Mouse (Mus musculus) erythroblast, adult 5-6 weeks (primary cell): ENCODE measurements around the gene Plscr3. TPM values are rescaled to one million over a fixed set of nuclear protein-coding genes. Genes with fewer than 3 reads are reported as not detected.
A peak's percentile ranks its signal among the peaks of the same experiment; 100 is the strongest.

Experiments
- ATAC-seq: replicated peaks from 2 replicates; pipeline ENCODE4 v1.8.0; 2016; ENCODE audit warnings: moderate number of reproducible peaks, mild to moderate bottlenecking, moderate TSS enrichment, inconsistent platforms; ENCODE audit not compliant: poor library complexity, low FRiP score, severe bottlenecking
- total RNA-seq, 2 experiments: library from RNA; stranded (forward) in 1 of 2; stranded (reverse) in 1 of 2; fragments of 150-400 nt in 1 of 2; fragments of 200-764, 138-1000 nt in 1 of 2; gene quantifications; 2 replicates each; pipeline versions ENCODE4 v1.2.3 to v1.2.4; 2015 to 2017; ENCODE audit warnings: low replicate concordance in 2 of 2

The Plscr3 gene
- total RNA-seq, 2 experiments from 2014 or later = 11.4 to 12.5 TPM

GRCm38 (mm10) chr11:69883527-69884151 lies 37.5 kb downstream of the Plscr3 start:
- ATAC-seq = no peak

DNA sequence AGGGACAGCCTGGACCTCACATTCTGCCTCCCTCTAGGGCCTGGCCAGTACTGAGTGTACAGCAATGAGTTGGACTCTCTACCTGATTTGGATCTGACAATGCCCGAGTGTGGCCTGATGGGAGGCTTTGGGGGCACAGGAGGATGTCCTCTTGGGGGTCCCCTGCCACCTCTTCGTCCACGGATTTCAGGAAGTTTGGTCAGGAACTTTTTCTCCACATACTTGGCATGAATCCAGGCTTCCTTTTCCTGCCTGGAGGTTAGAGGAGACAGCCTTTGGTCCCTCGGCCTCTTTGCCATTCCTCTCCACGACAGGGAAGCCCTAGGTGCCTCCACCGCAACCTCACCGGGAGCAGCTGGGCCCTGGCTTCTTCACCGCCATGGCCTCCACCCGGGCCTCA lies 38.1 kb downstream of the Plscr3 start:
- ATAC-seq = no peak

- no peak for ATAC-seq
Observed at GRCm38 (mm10) chr11:69884663-69885062, 38.5 kb downstream of the Plscr3 start.

GRCm38 (mm10) chr11:69886907-69887635 lies 40.9 kb downstream of the Plscr3 start:
- peak; percentile 73 for ATAC-seq

DNA sequence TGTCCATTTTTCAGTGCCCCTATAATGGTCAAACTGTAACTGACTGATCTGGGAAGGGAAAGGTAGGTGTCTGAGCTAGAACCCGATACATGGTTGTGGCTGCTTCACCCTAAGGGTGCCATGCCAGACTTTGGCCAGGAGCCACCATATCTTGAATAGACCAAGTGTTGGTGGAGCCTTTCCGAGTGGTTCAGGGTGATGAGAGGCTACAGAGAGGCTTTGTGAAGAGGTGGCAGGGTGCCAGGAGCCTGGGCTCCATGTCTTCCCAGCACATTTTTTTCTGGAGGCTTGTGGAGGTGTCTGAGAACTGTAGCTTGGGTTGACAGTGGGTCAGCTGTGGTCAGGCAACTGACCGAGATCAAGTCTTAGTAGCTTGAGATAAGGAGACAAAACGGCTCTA lies 45.3 kb downstream of the Plscr3 start:
- peak; percentile 62 for ATAC-seq

GRCm38 (mm10) chr11:69894671-69895070 lies 48.5 kb downstream of the Plscr3 start:
- ATAC-seq = no peak

DNA sequence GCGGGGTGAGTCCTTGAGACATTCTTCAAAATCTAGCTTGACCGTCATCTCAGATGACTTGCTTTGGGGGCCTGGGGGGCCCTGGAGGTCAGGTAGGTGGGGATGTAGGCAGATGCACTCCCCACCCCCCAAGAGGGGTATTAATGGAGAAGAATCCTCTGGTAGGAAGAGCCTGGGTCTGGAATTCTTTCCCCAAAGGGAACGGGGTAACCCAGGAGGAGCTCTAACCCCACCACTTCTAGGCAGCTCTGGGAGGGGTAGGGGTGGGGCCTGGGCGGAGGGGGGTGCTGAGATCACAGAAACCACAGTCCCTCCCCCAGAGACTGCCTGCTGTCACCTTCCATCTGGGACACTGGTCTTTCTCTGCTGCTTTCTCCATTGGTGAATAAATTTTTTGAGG lies 49.1 kb downstream of the Plscr3 start, which contains the start of gene Acap1:
Acap1 (minus strand) TSS at position 249 of the 400 bp plus-strand sequence.
- ATAC-seq = no peak

DNA sequence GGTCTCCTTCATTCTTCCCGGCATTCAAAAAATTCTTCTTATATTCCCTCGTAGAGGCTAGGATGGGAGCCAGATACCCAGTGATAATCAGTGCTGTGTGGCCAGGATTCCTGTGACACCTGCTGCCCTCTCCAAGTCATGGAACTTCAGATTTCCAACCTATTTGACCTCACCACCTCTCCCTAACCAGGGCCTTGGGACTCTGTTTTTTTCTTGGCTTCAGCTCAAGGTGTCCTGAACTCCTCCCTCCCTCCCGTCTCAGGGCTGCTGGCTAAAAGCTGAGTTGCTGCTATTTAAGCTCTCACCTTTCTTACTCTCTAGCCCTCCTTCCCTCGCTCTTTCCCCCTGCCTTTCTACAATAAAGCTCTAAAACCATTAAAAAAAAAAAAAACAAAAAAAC lies 53.7 kb downstream of the Plscr3 start:
- no peak for ATAC-seq

- peak; percentile 84 for ATAC-seq
Observed at GRCm38 (mm10) chr11:69900471-69901405, 54.6 kb downstream of the Plscr3 start, which contains the start of the genes 2810408A11Rik and Neurl4. Gene 2810408A11Rik, minus strand, starts transcription at chr11:69900987. Gene Neurl4, plus strand, starts transcription at chr11:69901072.

GRCm38 (mm10) chr11:69901406-69901846 lies 55.2 kb downstream of the Plscr3 start:
- ATAC-seq = peak; percentile 66

Other genes starting within 250 kb of the Plscr3 start
Only the 30 nearest of the 43 such genes appear.
- 9.2 and 17.9 TPM in 2 replicates for gene Tnfsf13, start 160.6 kb upstream of the Plscr3 start, total RNA-seq (2015; ENCODE audit: low replicate concordance)
- 0.28 and 7.8 TPM in 2 replicates for gene Tnfsf13, start 160.6 kb upstream of the Plscr3 start, total RNA-seq (2017; ENCODE audit: low replicate concordance)
- 1.3 TPM in 1 of 2 replicates, not detected in the other for gene Tnfsf12, start 150.5 kb upstream of the Plscr3 start, total RNA-seq (2015; ENCODE audit: low replicate concordance)
- 0.17 and 1.1 TPM in 2 replicates for gene Tnfsf12, start 150.5 kb upstream of the Plscr3 start, total RNA-seq (2017; ENCODE audit: low replicate concordance)
- gene Tnfsfm13, start 150.3 kb upstream of the Plscr3 start, total RNA-seq (2015; ENCODE audit: low replicate concordance) = 0.38 and 4.8 TPM in 2 replicates
- gene Tnfsfm13, start 150.3 kb upstream of the Plscr3 start, total RNA-seq (2017; ENCODE audit: low replicate concordance) = 2.8 and 5.2 TPM in 2 replicates
- 56.5 and 58.3 TPM in 2 replicates for gene Polr2a, start 87.7 kb upstream of the Plscr3 start, total RNA-seq (2015; ENCODE audit: low replicate concordance)
- gene Polr2a, start 87.7 kb upstream of the Plscr3 start, total RNA-seq (2017; ENCODE audit: low replicate concordance) = 69.5 and 76.9 TPM in 2 replicates
- gene Slc35g3, start 84.4 kb upstream of the Plscr3 start, total RNA-seq (2015; ENCODE audit: low replicate concordance) = not detected in 2 replicates
- not detected in 2 replicates for gene Slc35g3, start 84.4 kb upstream of the Plscr3 start, total RNA-seq (2017; ENCODE audit: low replicate concordance)
- gene Zbtb4, start 80.5 kb upstream of the Plscr3 start, total RNA-seq (2015; ENCODE audit: low replicate concordance) = 1.7 and 1.9 TPM in 2 replicates
- gene Zbtb4, start 80.5 kb upstream of the Plscr3 start, total RNA-seq (2017; ENCODE audit: low replicate concordance) = 0.94 and 2.4 TPM in 2 replicates
- gene Chrnb1, start 50.4 kb upstream of the Plscr3 start, total RNA-seq (2015; ENCODE audit: low replicate concordance) = 4.0 TPM in 1 of 2 replicates, not detected in the other
- 0.26 TPM in 1 of 2 replicates, not detected in the other for gene Chrnb1, start 50.4 kb upstream of the Plscr3 start, total RNA-seq (2017; ENCODE audit: low replicate concordance)
- gene Fgf11, start 44.5 kb upstream of the Plscr3 start, total RNA-seq (2015; ENCODE audit: low replicate concordance) = not detected in 2 replicates
- gene Fgf11, start 44.5 kb upstream of the Plscr3 start, total RNA-seq (2017; ENCODE audit: low replicate concordance) = not detected in 2 replicates
- not detected in 2 replicates for gene Tmem102, start 40.8 kb upstream of the Plscr3 start, total RNA-seq (2015; ENCODE audit: low replicate concordance)
- not detected in 2 replicates for gene Tmem102, start 40.8 kb upstream of the Plscr3 start, total RNA-seq (2017; ENCODE audit: low replicate concordance)
- gene Gm39566, start 31.1 kb upstream of the Plscr3 start, total RNA-seq (2015; ENCODE audit: low replicate concordance) = 0.42 TPM in 1 of 2 replicates, not detected in the other
- gene Gm39566, start 31.1 kb upstream of the Plscr3 start, total RNA-seq (2017; ENCODE audit: low replicate concordance) = 0.14 TPM in 1 of 2 replicates, not detected in the other
- not detected in 2 replicates for gene Spem2, start 27.9 kb upstream of the Plscr3 start, total RNA-seq (2015; ENCODE audit: low replicate concordance)
- not detected in 2 replicates for gene Spem2, start 27.9 kb upstream of the Plscr3 start, total RNA-seq (2017; ENCODE audit: low replicate concordance)
- not detected in 2 replicates for gene Spem1, start 24.2 kb upstream of the Plscr3 start, total RNA-seq (2015; ENCODE audit: low replicate concordance)
- gene Spem1, start 24.2 kb upstream of the Plscr3 start, total RNA-seq (2017; ENCODE audit: low replicate concordance) = not detected in 2 replicates
- gene Nlgn2, start 8.6 kb upstream of the Plscr3 start, total RNA-seq (2015; ENCODE audit: low replicate concordance) = 0.19 and 0.42 TPM in 2 replicates
- 0.28 and 1.1 TPM in 2 replicates for gene Nlgn2, start 8.6 kb upstream of the Plscr3 start, total RNA-seq (2017; ENCODE audit: low replicate concordance)
- gene Tmem256, start 7.9 kb upstream of the Plscr3 start, total RNA-seq (2015; ENCODE audit: low replicate concordance) = 142 and 218 TPM in 2 replicates
- gene Tmem256, start 7.9 kb upstream of the Plscr3 start, total RNA-seq (2017; ENCODE audit: low replicate concordance) = 57.1 and 181 TPM in 2 replicates
- 15.5 and 19.6 TPM in 2 replicates for gene Tnk1, start 12.4 kb downstream of the Plscr3 start, total RNA-seq (2015; ENCODE audit: low replicate concordance)
- gene Tnk1, start 12.4 kb downstream of the Plscr3 start, total RNA-seq (2017; ENCODE audit: low replicate concordance) = 8.3 and 13.8 TPM in 2 replicates
- gene Tmem95, start 31.6 kb downstream of the Plscr3 start, total RNA-seq (2015; ENCODE audit: low replicate concordance) = not detected in 2 replicates
- not detected in 2 replicates for gene Tmem95, start 31.6 kb downstream of the Plscr3 start, total RNA-seq (2017; ENCODE audit: low replicate concordance)
- 1.3 and 2.1 TPM in 2 replicates for gene Kctd11, start 35.0 kb downstream of the Plscr3 start, total RNA-seq (2015; ENCODE audit: low replicate concordance)
- gene Kctd11, start 35.0 kb downstream of the Plscr3 start, total RNA-seq (2017; ENCODE audit: low replicate concordance) = 0.42 and 0.77 TPM in 2 replicates
- gene Acap1, start 49.2 kb downstream of the Plscr3 start, total RNA-seq (2015; ENCODE audit: low replicate concordance) = 9.0 and 15.7 TPM in 2 replicates
- 12.1 and 16.1 TPM in 2 replicates for gene Acap1, start 49.2 kb downstream of the Plscr3 start, total RNA-seq (2017; ENCODE audit: low replicate concordance)
- 2.7 TPM in 1 of 2 replicates, not detected in the other for gene 2810408A11Rik, start 54.6 kb downstream of the Plscr3 start, total RNA-seq (2015; ENCODE audit: low replicate concordance)
- gene 2810408A11Rik, start 54.6 kb downstream of the Plscr3 start, total RNA-seq (2017; ENCODE audit: low replicate concordance) = 6.0 TPM in 1 of 2 replicates, not detected in the other
- 3.5 and 3.8 TPM in 2 replicates for gene Neurl4, start 54.7 kb downstream of the Plscr3 start, total RNA-seq (2015; ENCODE audit: low replicate concordance)
- gene Neurl4, start 54.7 kb downstream of the Plscr3 start, total RNA-seq (2017; ENCODE audit: low replicate concordance) = 9.3 and 16.0 TPM in 2 replicates
- 69.0 and 102 TPM in 2 replicates for gene Gps2, start 67.5 kb downstream of the Plscr3 start, total RNA-seq (2015; ENCODE audit: low replicate concordance)
- gene Gps2, start 67.5 kb downstream of the Plscr3 start, total RNA-seq (2017; ENCODE audit: low replicate concordance) = 52.9 and 63.3 TPM in 2 replicates
- gene Eif5a, start 75.6 kb downstream of the Plscr3 start, total RNA-seq (2015; ENCODE audit: low replicate concordance) = 340 and 374 TPM in 2 replicates
- gene Eif5a, start 75.6 kb downstream of the Plscr3 start, total RNA-seq (2017; ENCODE audit: low replicate concordance) = 154 and 205 TPM in 2 replicates
- not detected in 2 replicates for gene Ybx2, start 89.4 kb downstream of the Plscr3 start, total RNA-seq (2015; ENCODE audit: low replicate concordance)
- gene Ybx2, start 89.4 kb downstream of the Plscr3 start, total RNA-seq (2017; ENCODE audit: low replicate concordance) = 5.0 TPM in 1 of 2 replicates, not detected in the other
- 31.3 and 37.9 TPM in 2 replicates for gene Slc2a4, start 101.8 kb downstream of the Plscr3 start, total RNA-seq (2015; ENCODE audit: low replicate concordance)
- 98.1 and 151 TPM in 2 replicates for gene Slc2a4, start 101.8 kb downstream of the Plscr3 start, total RNA-seq (2017; ENCODE audit: low replicate concordance)
- not detected in 2 replicates for gene Cldn7, start 118.4 kb downstream of the Plscr3 start, total RNA-seq (2015; ENCODE audit: low replicate concordance)
- gene Cldn7, start 118.4 kb downstream of the Plscr3 start, total RNA-seq (2017; ENCODE audit: low replicate concordance) = not detected in 2 replicates
- 48.1 and 52.3 TPM in 2 replicates for gene Ctdnep1, start 134.8 kb downstream of the Plscr3 start, total RNA-seq (2015; ENCODE audit: low replicate concordance)
- gene Ctdnep1, start 134.8 kb downstream of the Plscr3 start, total RNA-seq (2017; ENCODE audit: low replicate concordance) = 10.8 and 12.5 TPM in 2 replicates
- 24.9 and 35.5 TPM in 2 replicates for gene Elp5, start 136.1 kb downstream of the Plscr3 start, total RNA-seq (2015; ENCODE audit: low replicate concordance)
- 14.5 and 18.7 TPM in 2 replicates for gene Elp5, start 136.1 kb downstream of the Plscr3 start, total RNA-seq (2017; ENCODE audit: low replicate concordance)
- 328 and 394 TPM in 2 replicates for gene Gabarap, start 144.8 kb downstream of the Plscr3 start, total RNA-seq (2015; ENCODE audit: low replicate concordance)
- gene Gabarap, start 144.8 kb downstream of the Plscr3 start, total RNA-seq (2017; ENCODE audit: low replicate concordance) = 127 and 214 TPM in 2 replicates
- 8.5 and 11.3 TPM in 2 replicates for gene Phf23, start 149.4 kb downstream of the Plscr3 start, total RNA-seq (2015; ENCODE audit: low replicate concordance)
- gene Phf23, start 149.4 kb downstream of the Plscr3 start, total RNA-seq (2017; ENCODE audit: low replicate concordance) = 7.4 and 11.0 TPM in 2 replicates
- 1.3 and 4.2 TPM in 2 replicates for gene Dvl2, start 154.2 kb downstream of the Plscr3 start, total RNA-seq (2015; ENCODE audit: low replicate concordance)
- gene Dvl2, start 154.2 kb downstream of the Plscr3 start, total RNA-seq (2017; ENCODE audit: low replicate concordance) = 2.1 and 7.4 TPM in 2 replicates